Mouse (Mus musculus) hindbrain, embryonic 11.5 days (tissue): ENCODE measurements at regions not wholly inside any gene's neighbourhood (a gene's known extent, or its start where the extent isn't known, plus 50 kb on each side); places are given as distances from the start of the nearest gene placed in this dataset.

Experiments used
- ATAC-seq: fragments of 200-750 bp; cut with Nextera tagmentation; 2 replicates; pipeline ENCODE4 v1.8.0; 2017; ENCODE audit warnings: mild to moderate bottlenecking, moderate TSS enrichment, moderate library complexity; ENCODE audit not compliant: low FRiP score
- DNase-seq: peaks from one replicate; pipeline ENCODE4 v3.0.0-alpha.2; 2015; ENCODE audit warnings: low spot score
- H3K27ac ChIP-seq: fragments of 300-500 bp; sonication (generic); 2 replicates; pipeline ENCODE4 v1.5.1; 2014; ENCODE audit warnings: mild to moderate bottlenecking, low read depth, low read length
- H3K27me3 ChIP-seq: fragments of 300-500 bp; sonication (generic); 2 replicates; pipeline ENCODE4 v1.6.1; 2014; ENCODE audit warnings: mild to moderate bottlenecking, low read length, moderate library complexity, mixed read lengths; ENCODE audit not compliant: control insufficient read depth, insufficient read depth
- H3K36me3 ChIP-seq: fragments of 300-500 bp; sonication (generic); 2 replicates; pipeline ENCODE4 v1.6.1; 2014; ENCODE audit warnings: mild to moderate bottlenecking, low read length, moderate library complexity, mixed read lengths; ENCODE audit not compliant: control insufficient read depth, insufficient read depth
- H3K4me1 ChIP-seq: fragments of 300-500 bp; sonication (generic); replicated peaks from 2 replicates; pipeline ENCODE4 v1.6.1; 2014; ENCODE audit warnings: low read length, mixed read lengths; ENCODE audit not compliant: control insufficient read depth, insufficient read depth
- H3K4me2 ChIP-seq: fragments of 300-500 bp; sonication (generic); replicated peaks from 2 replicates; pipeline ENCODE4 v1.6.1; 2014; ENCODE audit warnings: mild to moderate bottlenecking, low read depth, low read length
- H3K4me3 ChIP-seq: fragments of 300-500 bp; sonication (generic); 2 replicates; pipeline ENCODE4 v1.5.1; 2014; ENCODE audit warnings: low read depth, low read length
- H3K9ac ChIP-seq: fragments of 300-500 bp; sonication (generic); 2 replicates; pipeline ENCODE4 v1.6.1; 2014; ENCODE audit warnings: low read depth, low read length
- H3K9me3 ChIP-seq: fragments of 300-500 bp; sonication (generic); 2 replicates; pipeline ENCODE4 v1.6.1; 2016; ENCODE audit warnings: low read length; ENCODE audit not compliant: control insufficient read depth
- WGBS: fragments of 180-500 bp; shearing (Covaris S2); extraction: QIAGEN DNeasy Blood & Tissue Kit; methylation state at CpG from one replicate; pipeline ENCODE4 v1.1.7; 2014; 5-methylcytosine and 5-hydroxymethylcytosine counted together

GRCm38 (mm10) chr5:132817665-132818064 lies 274.5 kb upstream of the Auts2 start:
- ATAC-seq (no peak), DNase-seq (no peak)
- H3K4me3 ChIP-seq: no peak overlapping the region
- no peak overlapping the region for H3K27ac ChIP-seq
- WGBS: 89% methylated on average over 9 of the region's 9 CpGs
- no peaks in the 10 kb centered on the region for H3K4me1 ChIP-seq
- H3K9me3 ChIP-seq: no peaks in the 10 kb centered on the region
- H3K4me2 ChIP-seq: no peak overlapping the region
- H3K9ac ChIP-seq: no peak overlapping the region
- H3K36me3 ChIP-seq: no peaks in the 10 kb centered on the region
- no peaks in the 10 kb centered on the region for H3K27me3 ChIP-seq

- H3K4me2 ChIP-seq: no peak overlapping the region
- H3K27ac ChIP-seq: no peak overlapping the region
- no peaks in the 10 kb centered on the region for H3K36me3 ChIP-seq
- no peak overlapping the region for H3K4me3 ChIP-seq
- H3K4me1 ChIP-seq: no peaks in the 10 kb centered on the region
- WGBS: 86% methylated on average over 4 of the region's 4 CpGs
- H3K9ac ChIP-seq: no peak overlapping the region
- no peaks in the 10 kb centered on the region for H3K9me3 ChIP-seq
- ATAC-seq (no peak), DNase-seq (no peak)
- H3K27me3 ChIP-seq: no peaks in the 10 kb centered on the region
Measured at GRCm38 (mm10) chr5:132809181-132809580, 266.0 kb upstream of the Auts2 start.

- no peak overlapping the region for H3K9ac ChIP-seq
- no peak for DNase-seq
- no peaks in the 10 kb centered on the region for H3K27me3 ChIP-seq
- no peak overlapping the region for H3K27ac ChIP-seq
- H3K4me1 ChIP-seq: no peaks in the 10 kb centered on the region
- no peak for ATAC-seq
- no peak overlapping the region for H3K4me2 ChIP-seq
- 74% methylated on average over 1 of the region's 1 CpGs for WGBS
- no peaks in the 10 kb centered on the region for H3K9me3 ChIP-seq
- no peak overlapping the region for H3K4me3 ChIP-seq
- H3K36me3 ChIP-seq: no peaks in the 10 kb centered on the region
Measured at GRCm38 (mm10) chr5:132796061-132796460, 252.9 kb upstream of the Auts2 start.

DNA sequence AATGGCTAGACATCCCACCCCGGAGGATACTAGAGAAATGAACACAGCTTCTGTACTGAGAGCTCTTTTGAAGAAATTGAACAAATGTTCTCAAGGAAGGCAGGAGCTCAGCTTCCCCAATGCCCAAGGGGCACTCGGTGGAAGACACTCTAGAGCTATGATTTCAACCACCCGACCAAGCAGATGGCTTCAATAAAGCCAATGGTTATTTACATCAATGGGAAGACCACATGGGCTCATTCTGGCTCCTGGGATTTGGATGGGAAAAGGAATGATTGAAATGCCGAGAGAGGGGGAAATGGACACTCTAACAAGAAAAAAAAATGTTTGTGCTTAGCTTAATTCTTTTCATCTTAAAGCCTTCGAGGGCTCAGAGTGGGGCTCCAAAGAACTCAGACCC lies 249.3 kb upstream of the Auts2 start:
- Histone ChIP-seq H3K4me2 (no peak overlapping the region), H3K9me3 (no peaks in the 10 kb centered on the region), H3K9ac (no peak overlapping the region), H3K27me3 (no peaks in the 10 kb centered on the region), H3K36me3 (no peaks in the 10 kb centered on the region), H3K27ac (no peak overlapping the region), H3K4me3 (no peak overlapping the region), H3K4me1 (no peaks in the 10 kb centered on the region)
- 65% methylated on average over 5 of the region's 5 CpGs for WGBS
- DNase-seq: peak; percentile 6
- ATAC-seq: no peak

DNA sequence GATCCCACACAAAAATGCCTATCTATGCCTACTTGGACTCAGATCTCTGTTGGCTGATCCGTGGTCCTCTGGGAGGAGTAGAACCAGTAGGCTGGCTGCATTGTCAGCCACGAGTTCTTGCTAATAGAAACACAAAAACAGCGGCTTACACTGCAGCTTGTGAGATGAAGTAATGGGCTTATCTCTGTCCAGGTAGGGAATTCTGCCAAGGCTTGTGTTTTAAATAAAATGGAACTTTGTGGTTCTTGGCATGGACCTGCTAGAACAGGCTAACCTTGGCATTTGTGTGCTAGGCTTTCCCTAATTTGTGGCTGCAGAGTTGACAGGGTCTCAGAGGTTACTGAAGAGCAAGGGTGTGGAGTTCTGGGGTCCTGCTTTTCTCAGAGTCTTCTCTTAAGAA lies 242.1 kb upstream of the Auts2 start:
- no peak overlapping the region for H3K4me3 ChIP-seq
- H3K9ac ChIP-seq: no peak overlapping the region
- no peak for DNase-seq
- no peaks in the 10 kb centered on the region for H3K27me3 ChIP-seq
- no peak for ATAC-seq
- no peak overlapping the region for H3K27ac ChIP-seq
- no peak overlapping the region for H3K4me2 ChIP-seq
- H3K4me1 ChIP-seq: no peaks in the 10 kb centered on the region
- H3K36me3 ChIP-seq: no peaks in the 10 kb centered on the region
- H3K9me3 ChIP-seq: no peaks in the 10 kb centered on the region
- 72% methylated on average over 3 of the region's 3 CpGs for WGBS

GRCm38 (mm10) chr5:132784791-132785190 lies 241.6 kb upstream of the Auts2 start:
- DNase-seq: no peak
- H3K4me3 ChIP-seq: no peak overlapping the region
- no peaks in the 10 kb centered on the region for H3K27me3 ChIP-seq
- H3K9me3 ChIP-seq: no peaks in the 10 kb centered on the region
- no peak overlapping the region for H3K27ac ChIP-seq
- no peak overlapping the region for H3K9ac ChIP-seq
- ATAC-seq: no peak
- H3K36me3 ChIP-seq: no peaks in the 10 kb centered on the region
- H3K4me2 ChIP-seq: no peak overlapping the region
- 89% methylated on average over 4 of the region's 4 CpGs for WGBS
- no peaks in the 10 kb centered on the region for H3K4me1 ChIP-seq

GRCm38 (mm10) chr5:132774141-132774680 lies 231.1 kb upstream of the Auts2 start:
- Histone ChIP-seq H3K27ac (no peak overlapping the region), H3K9ac (no peak overlapping the region), H3K36me3 (no peaks in the 10 kb centered on the region), H3K9me3 (no peaks in the 10 kb centered on the region), H3K27me3 (no peaks in the 10 kb centered on the region), H3K4me2 (no peak overlapping the region), H3K4me1 (no peaks in the 10 kb centered on the region), H3K4me3 (no peak overlapping the region)
- WGBS: 79% methylated on average over 1 of the region's 1 CpGs
- no peak for DNase-seq
- ATAC-seq: no peak

DNA sequence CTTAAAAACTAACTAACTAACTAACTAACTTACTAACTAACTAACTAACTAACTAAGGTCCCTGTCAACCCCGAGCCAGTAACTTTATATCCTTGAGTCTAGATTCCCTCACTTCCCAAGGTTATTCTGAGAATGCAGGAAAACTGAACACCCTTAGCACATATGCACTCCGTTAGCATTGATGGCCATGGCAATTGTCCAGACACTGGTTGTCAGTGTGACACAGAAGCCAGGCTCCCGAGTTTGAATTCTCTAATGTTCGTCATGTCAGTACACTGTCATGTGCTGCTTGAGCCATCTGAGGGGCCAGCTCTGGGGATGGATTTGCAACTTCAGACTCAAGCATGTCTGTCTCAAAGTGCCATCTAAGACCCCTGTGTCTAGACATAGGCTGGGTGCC lies 217.3 kb upstream of the Auts2 start:
- Histone ChIP-seq H3K27ac (no peak overlapping the region), H3K36me3 (no peaks in the 10 kb centered on the region), H3K4me3 (no peak overlapping the region), H3K9me3 (no peaks in the 10 kb centered on the region), H3K27me3 (no peaks in the 10 kb centered on the region), H3K9ac (no peak overlapping the region), H3K4me1 (no peaks in the 10 kb centered on the region), H3K4me2 (no peak overlapping the region)
- DNase-seq (no peak), ATAC-seq (no peak)
- WGBS: 74% methylated on average over 4 of the region's 4 CpGs

- Histone ChIP-seq H3K4me3 (no peak overlapping the region), H3K36me3 (no peaks in the 10 kb centered on the region), H3K9me3 (no peaks in the 10 kb centered on the region), H3K9ac (no peak overlapping the region), H3K4me1 (no peaks in the 10 kb centered on the region), H3K27me3 (no peaks in the 10 kb centered on the region), H3K4me2 (no peak overlapping the region), H3K27ac (no peak overlapping the region)
- ATAC-seq (no peak), DNase-seq (no peak)
- 93% methylated on average over 6 of the region's 6 CpGs for WGBS
Measured at GRCm38 (mm10) chr5:132759751-132760150, 216.6 kb upstream of the Auts2 start.
